Mouse (Mus musculus) E14TG2a.4 (cell line): ENCODE measurements around the gene Amdhd1.

Experiments used
- CTCF ChIP-seq: conservative IDR thresholded peaks from 2 replicates; pipeline ENCODE4 v1.5.1; 2014; ENCODE audit warnings: low read length
- NANOG ChIP-seq: IDR thresholded peaks from 2 replicates; pipeline ENCODE4 v1.6.1; 2014; ENCODE audit warnings: borderline replicate concordance, low read length, mixed read lengths
- POU5F1 ChIP-seq: IDR thresholded peaks from 2 replicates; pipeline ENCODE4 v1.6.1; 2014; ENCODE audit warnings: low read length, borderline replicate concordance

- TF ChIP-seq CTCF: no peak
- TF ChIP-seq NANOG: no peak
- no peak for TF ChIP-seq POU5F1
Observed at GRCm38 (mm10) chr10:93575960-93576359, 36.1 kb upstream of the Amdhd1 start.
